Mouse (Mus musculus): ENCODE measurements at regions not wholly inside any gene's neighbourhood (a gene's known extent, or its start where the extent isn't known, plus 50 kb on each side); places are given as distances from the start of the nearest gene placed in this dataset.
A peak's percentile ranks its signal among the peaks of the same experiment; 100 is the strongest.

DNA sequence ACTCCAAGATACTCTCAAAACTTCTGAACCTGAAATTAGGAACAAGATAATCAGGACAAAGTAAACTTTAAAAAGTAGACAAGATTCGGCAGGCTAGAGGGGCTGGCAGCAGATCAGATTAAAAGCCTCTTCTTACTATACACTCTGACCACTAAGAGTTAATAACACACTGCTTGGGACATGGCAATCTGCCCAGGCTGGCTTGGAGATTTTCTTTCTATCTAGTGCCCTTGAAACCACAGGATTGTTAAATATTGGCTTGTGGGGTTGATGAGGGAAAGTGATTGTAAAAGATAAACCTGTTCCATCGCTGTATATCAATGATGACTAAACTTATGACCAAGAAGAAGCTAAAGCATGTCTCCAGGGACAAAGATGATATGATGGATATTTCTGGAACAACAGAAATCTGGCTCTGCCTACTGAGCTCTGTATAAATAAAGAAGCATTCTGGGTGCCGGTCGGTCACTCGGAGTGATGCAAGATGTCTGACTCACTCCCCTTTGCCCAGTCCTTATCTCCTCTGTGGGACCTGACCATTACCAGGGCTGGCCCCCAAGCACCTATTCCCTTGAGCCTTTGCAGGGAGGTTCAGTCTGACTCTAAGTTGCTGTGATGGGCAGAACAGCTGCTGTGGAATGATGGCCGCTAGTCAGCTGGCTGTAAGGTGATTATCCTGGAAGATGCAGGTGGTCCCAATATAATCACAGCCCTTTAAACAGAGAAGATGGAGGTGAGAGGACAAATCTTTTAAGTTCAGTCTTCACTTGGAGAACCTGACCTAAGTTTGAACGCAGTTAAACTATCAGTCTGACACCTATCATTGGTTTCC, 126.5 kb upstream of the Rapgef5 start:
- WGBS, result 25% methylated on average over 7 of the region's 7 CpGs
- no peaks in the 10 kb centered on the region for H3K27me3 ChIP-seq (ENCODE audit: control insufficient read depth, insufficient read depth, low read length)

DNA sequence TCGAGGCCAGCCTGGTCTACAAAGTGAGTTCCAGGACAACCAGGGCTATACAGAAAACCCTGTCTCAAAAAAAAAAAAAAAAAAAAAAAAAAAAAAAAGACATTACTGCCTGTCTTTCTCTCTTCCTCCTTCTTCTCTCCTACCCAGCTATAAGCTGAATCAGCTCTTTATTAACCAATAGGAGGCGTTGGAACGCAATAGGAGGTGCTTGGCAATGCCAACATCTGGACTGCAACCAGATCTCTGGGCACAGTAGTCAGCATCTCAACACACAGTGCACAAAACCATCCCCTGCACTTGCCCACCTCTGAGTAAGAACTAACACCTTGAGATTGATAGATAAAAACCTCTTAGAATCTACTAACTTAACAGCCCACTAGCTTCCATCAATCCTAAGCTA, 118.8 kb upstream of the Rapgef5 start:
- Histone ChIP-seq H3K4me1 (ENCODE audit: control insufficient read depth, insufficient read depth, insufficient read length, low read length) (no peaks in the 10 kb centered on the region), H3K27ac (ENCODE audit: insufficient read depth, low read depth, low read length) (no peak overlapping the region), H3K36me3 (ENCODE audit: control insufficient read depth, insufficient read depth, low read length) (no peaks in the 10 kb centered on the region), H3K27me3 (ENCODE audit: control insufficient read depth, insufficient read depth, low read length) (no peaks in the 10 kb centered on the region), H3K4me3 (ENCODE audit: low read depth, low read length) (no peak overlapping the region)
- no peak for TF ChIP-seq CTCF (IDR thresholded peaks at IDR 0.05; ENCODE audit: extremely low read depth, insufficient read length, insufficient replicate concordance, low read depth, low read length)
- no peak for TF ChIP-seq POLR2A (IDR thresholded peaks at IDR 0.05; ENCODE audit: low read depth, low read length)
- 87% methylated on average over 3 of the region's 3 CpGs for WGBS

More for the DNA sequence above, 126.5 kb upstream of the Rapgef5 start:
- H3K4me1 ChIP-seq (ENCODE audit: control insufficient read depth, insufficient read depth, insufficient read length, low read length), result peaks cover 3% of the 10 kb centered on the region; the same call in 1 of the 2 replicates
- H3K27ac ChIP-seq (ENCODE audit: insufficient read depth, low read depth, low read length), result no peak overlapping the region
- H3K36me3 ChIP-seq (ENCODE audit: control insufficient read depth, insufficient read depth, low read length), result no peaks in the 10 kb centered on the region
- H3K4me3 ChIP-seq (ENCODE audit: low read depth, low read length), result no peak overlapping the region
- TF ChIP-seq POLR2A (IDR thresholded peaks at IDR 0.05; ENCODE audit: low read depth, low read length) (no peak), CTCF (IDR thresholded peaks at IDR 0.05; ENCODE audit: extremely low read depth, insufficient read length, insufficient replicate concordance, low read depth, low read length) (no peak)

- H3K4me3 ChIP-seq (ENCODE audit: low read depth, low read length), result no peak overlapping the region
- TF ChIP-seq CTCF (IDR thresholded peaks at IDR 0.05; ENCODE audit: extremely low read depth, insufficient read length, insufficient replicate concordance, low read depth, low read length), result peak; percentile 80; the same call in 1 of the 2 replicates
- no peak for TF ChIP-seq POLR2A (IDR thresholded peaks at IDR 0.05; ENCODE audit: low read depth, low read length)
- H3K27ac ChIP-seq (ENCODE audit: insufficient read depth, low read depth, low read length), result no peak overlapping the region
- peaks cover 8% of the 10 kb centered on the region for H3K4me1 ChIP-seq (ENCODE audit: control insufficient read depth, insufficient read depth, insufficient read length, low read length)
- WGBS, result 14% methylated on average over 7 of the region's 7 CpGs
- no peaks in the 10 kb centered on the region for H3K36me3 ChIP-seq (ENCODE audit: control insufficient read depth, insufficient read depth, low read length)
- H3K27me3 ChIP-seq (ENCODE audit: control insufficient read depth, insufficient read depth, low read length), result no peaks in the 10 kb centered on the region
Observed at GRCm38 (mm10) chr12:117403513-117404156, 112.6 kb upstream of the Rapgef5 start.

DNA sequence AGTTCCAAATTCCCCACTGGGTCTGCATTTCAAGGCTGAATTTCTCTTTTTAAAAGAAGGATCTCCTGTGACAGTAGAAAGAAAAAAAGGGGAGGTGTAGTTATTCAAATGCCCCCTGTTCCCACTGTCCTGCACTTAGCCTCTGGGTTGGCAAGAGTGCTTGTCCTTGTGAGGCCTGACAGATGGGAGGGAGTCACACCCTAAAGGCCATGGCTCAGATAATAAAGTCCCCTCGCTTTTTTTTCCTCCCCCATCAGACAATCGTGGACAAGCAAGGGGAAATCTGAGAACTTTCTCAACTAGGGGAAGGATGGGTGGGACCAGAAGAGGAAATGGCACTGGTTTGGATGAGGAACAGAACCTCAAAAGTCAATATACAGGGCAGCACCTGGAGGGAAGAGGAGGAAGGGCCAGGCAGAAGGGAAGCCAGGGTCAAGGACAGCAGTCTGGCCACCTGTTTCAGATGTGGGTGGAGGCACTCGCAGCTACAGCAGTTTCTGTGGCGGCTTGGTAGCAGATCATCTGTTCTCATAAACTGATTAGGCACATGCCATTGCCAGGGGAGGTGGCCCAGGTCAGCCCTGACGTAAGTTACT, 112.0 kb upstream of the Rapgef5 start:
- no peaks in the 10 kb centered on the region for H3K27me3 ChIP-seq (ENCODE audit: control insufficient read depth, insufficient read depth, low read length)
- no peak overlapping the region for H3K27ac ChIP-seq (ENCODE audit: insufficient read depth, low read depth, low read length)
- H3K4me1 ChIP-seq (ENCODE audit: control insufficient read depth, insufficient read depth, insufficient read length, low read length), result peaks cover 8% of the 10 kb centered on the region
- 15% methylated on average over 5 of the region's 5 CpGs for WGBS
- no peaks in the 10 kb centered on the region for H3K36me3 ChIP-seq (ENCODE audit: control insufficient read depth, insufficient read depth, low read length)
- TF ChIP-seq POLR2A (IDR thresholded peaks at IDR 0.05; ENCODE audit: low read depth, low read length) (no peak), CTCF (IDR thresholded peaks at IDR 0.05; ENCODE audit: extremely low read depth, insufficient read length, insufficient replicate concordance, low read depth, low read length) (no peak)
- H3K4me3 ChIP-seq (ENCODE audit: low read depth, low read length), result no peak overlapping the region

DNA sequence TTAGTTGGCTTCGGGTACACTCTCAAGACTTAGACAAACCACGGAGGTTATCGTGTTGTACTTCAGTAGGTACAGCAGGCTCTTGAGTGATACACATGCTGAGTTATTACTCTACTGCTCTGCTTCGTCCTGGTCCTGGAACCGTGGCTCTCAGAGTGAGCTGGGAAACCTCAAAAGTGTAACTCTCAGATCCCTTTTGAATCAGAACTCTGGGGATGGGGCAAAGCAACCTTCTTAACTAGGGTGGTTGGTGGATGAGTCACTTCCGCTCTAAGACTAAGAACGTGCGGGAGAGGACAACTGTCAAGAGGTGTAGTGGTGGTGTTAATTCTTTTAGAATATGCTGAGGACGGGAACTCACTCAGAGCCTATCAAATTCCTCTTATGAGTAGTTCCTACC, 109.4 kb upstream of the Rapgef5 start:
- WGBS, result 84% methylated on average over 9 of the region's 9 CpGs
- Histone ChIP-seq H3K27ac (ENCODE audit: insufficient read depth, low read depth, low read length) (no peak overlapping the region), H3K4me1 (ENCODE audit: control insufficient read depth, insufficient read depth, insufficient read length, low read length) (peaks cover 8% of the 10 kb centered on the region), H3K4me3 (ENCODE audit: low read depth, low read length) (no peak overlapping the region), H3K27me3 (ENCODE audit: control insufficient read depth, insufficient read depth, low read length) (no peaks in the 10 kb centered on the region), H3K36me3 (ENCODE audit: control insufficient read depth, insufficient read depth, low read length) (no peaks in the 10 kb centered on the region)
- no peak for TF ChIP-seq POLR2A (IDR thresholded peaks at IDR 0.05; ENCODE audit: low read depth, low read length)
- TF ChIP-seq CTCF (IDR thresholded peaks at IDR 0.05; ENCODE audit: extremely low read depth, insufficient read length, insufficient replicate concordance, low read depth, low read length), result no peak

- peaks cover 11% of the 10 kb centered on the region; the same call in 1 of the 2 replicates for H3K4me1 ChIP-seq (ENCODE audit: control insufficient read depth, insufficient read depth, insufficient read length, low read length)
- H3K27ac ChIP-seq (ENCODE audit: insufficient read depth, low read depth, low read length), result no peak overlapping the region
- TF ChIP-seq CTCF (IDR thresholded peaks at IDR 0.05; ENCODE audit: extremely low read depth, insufficient read length, insufficient replicate concordance, low read depth, low read length), result no peak
- TF ChIP-seq POLR2A (IDR thresholded peaks at IDR 0.05; ENCODE audit: low read depth, low read length), result no peak
- H3K27me3 ChIP-seq (ENCODE audit: control insufficient read depth, insufficient read depth, low read length), result no peaks in the 10 kb centered on the region
- 6% methylated on average over 1 of the region's 1 CpGs for WGBS
- no peak overlapping the region for H3K4me3 ChIP-seq (ENCODE audit: low read depth, low read length)
- H3K36me3 ChIP-seq (ENCODE audit: control insufficient read depth, insufficient read depth, low read length), result no peaks in the 10 kb centered on the region
Observed at GRCm38 (mm10) chr12:117410604-117411003, 105.7 kb upstream of the Rapgef5 start.

DNA sequence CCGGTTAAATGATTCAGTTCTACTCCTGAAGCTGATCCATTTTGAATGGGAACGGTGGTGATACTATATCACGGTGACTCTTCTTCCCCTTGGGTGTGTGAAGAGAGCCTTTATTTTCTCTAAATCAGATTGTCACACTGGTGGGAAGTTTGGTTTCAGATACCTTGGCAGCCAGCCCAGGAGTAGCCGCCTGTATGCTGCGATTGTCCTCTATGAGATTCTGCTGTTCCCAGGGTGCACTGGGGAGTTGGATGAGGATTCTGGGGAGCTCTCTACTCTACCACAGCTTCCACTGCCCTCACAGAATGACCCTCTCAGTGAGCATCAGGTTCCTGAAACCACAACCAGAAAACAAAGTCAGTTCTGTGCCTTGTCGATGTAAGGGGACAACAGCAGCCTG, 104.0 kb upstream of the Rapgef5 start:
- no peak for TF ChIP-seq CTCF (IDR thresholded peaks at IDR 0.05; ENCODE audit: extremely low read depth, insufficient read length, insufficient replicate concordance, low read depth, low read length)
- no peak for TF ChIP-seq POLR2A (IDR thresholded peaks at IDR 0.05; ENCODE audit: low read depth, low read length)
- Histone ChIP-seq H3K27ac (ENCODE audit: insufficient read depth, low read depth, low read length) (no peak overlapping the region), H3K27me3 (ENCODE audit: control insufficient read depth, insufficient read depth, low read length) (no peaks in the 10 kb centered on the region), H3K36me3 (ENCODE audit: control insufficient read depth, insufficient read depth, low read length) (no peaks in the 10 kb centered on the region), H3K4me1 (ENCODE audit: control insufficient read depth, insufficient read depth, insufficient read length, low read length) (peaks cover 11% of the 10 kb centered on the region; the same call in 1 of the 2 replicates), H3K4me3 (ENCODE audit: low read depth, low read length) (no peak overlapping the region)
- 41% methylated on average over 6 of the region's 6 CpGs for WGBS
